In the genomic region with DNA sequence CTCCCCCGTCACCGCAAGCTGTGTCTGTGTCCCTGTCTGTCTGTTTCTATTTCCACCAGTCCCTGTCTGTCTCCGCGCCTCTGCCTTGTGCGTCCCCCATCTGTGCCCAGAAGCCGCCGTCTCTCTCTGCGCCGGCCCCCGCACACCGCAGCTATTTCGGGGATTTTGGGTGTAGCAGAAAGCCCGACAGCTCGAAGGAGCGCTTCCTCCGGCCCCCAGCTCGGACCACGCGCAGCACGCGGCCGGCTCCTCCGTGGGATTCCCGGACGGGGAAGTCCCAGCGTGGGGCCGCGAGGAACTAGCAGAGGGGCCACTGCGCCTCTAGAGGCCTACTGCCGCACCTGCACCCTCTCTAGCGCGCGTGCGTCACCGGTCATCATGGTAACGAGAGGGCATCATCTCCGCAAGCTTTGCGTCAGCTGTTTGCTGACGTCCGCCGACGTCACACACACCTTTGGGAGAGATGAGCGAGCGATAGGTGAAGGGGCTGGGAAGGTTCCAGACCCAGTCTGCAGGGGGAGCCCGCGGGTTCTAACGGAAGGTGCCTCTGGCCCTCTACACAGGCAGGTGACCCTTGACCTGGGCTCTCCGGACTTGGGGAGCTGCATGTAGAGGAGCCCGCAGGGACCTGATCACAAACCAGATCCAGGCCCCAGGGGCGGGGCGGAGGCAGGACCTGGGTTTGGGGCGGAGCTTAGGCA, we compare ENCODE assay signal across 8 mouse cellular contexts. TPM values are rescaled to one million over a fixed set of nuclear protein-coding genes. Genes with fewer than 3 reads are reported as not detected.
DNase-seq lines count a peak whose midpoint lies in the region; ATAC-seq and TF ChIP-seq lines count a peak whose summit lies in the region.

No protein-coding gene starts in this region.

- intact Hi-C loops in heart, postnatal 10 days (cut with DNase I), result no loop called here

- H3K9ac ChIP-seq in forebrain, embryonic 13.5 days, result peak overlapping the region; percentile 66
- H3K9ac ChIP-seq in liver, postnatal 0 days (replicated peaks), result peak overlapping the region; percentile 75
- H3K9ac ChIP-seq in neural tube, embryonic 13.5 days, result peak overlapping the region; percentile 74

- H3K36me3 ChIP-seq in forebrain, embryonic 13.5 days (ENCODE audit: poor library complexity, severe bottlenecking), result no peaks in the 10 kb centered on the region
- H3K36me3 ChIP-seq in liver, postnatal 0 days (replicated peaks; ENCODE audit: insufficient read depth, low read length), result no peaks in the 10 kb centered on the region
- H3K36me3 ChIP-seq in neural tube, embryonic 13.5 days, result no peaks in the 10 kb centered on the region

- peak overlapping the region; percentile 50 for H3K4me3 ChIP-seq in forebrain, embryonic 13.5 days
- H3K4me3 ChIP-seq in liver, postnatal 0 days (ENCODE audit: low read depth, low read length), result peak overlapping the region; percentile 59
- peak overlapping the region; percentile 49 for H3K4me3 ChIP-seq in neural tube, embryonic 13.5 days

- H3K4me2 ChIP-seq in forebrain, embryonic 13.5 days, result peak overlapping the region; percentile 69
- peak overlapping the region; percentile 96 for H3K4me2 ChIP-seq in liver, postnatal 0 days (ENCODE audit: low read depth, low read length)
- H3K4me2 ChIP-seq in neural tube, embryonic 13.5 days, result peak overlapping the region; percentile 67

- DNase-seq in CD8-positive naive resting alpha-beta T cell, adult 2 months (ENCODE audit: low read depth in 2 of 2, low spot score in 2 of 2), result peak; percentile 94 to 97
- DNase-seq in c-Kit-positive CD71-positive TER-119-positive erythroid progenitor cells, embryonic 14.5 days (ENCODE audit: low spot score), result peak; percentile 79
- peak; percentile 91 to 94 for DNase-seq in heart, postnatal 10 days
- DNase-seq in layer of hippocampus, adult 11-12 months (ENCODE audit: low spot score), result peak; percentile 92
- peak; percentile 91 for DNase-seq in liver, postnatal 0 days
- peak; percentile 92 for DNase-seq in telencephalon, adult 2 months (ENCODE audit: low read depth, low spot score)

- peak; percentile 93 for TF ChIP-seq CTCF in liver, postnatal 0 days (IDR thresholded peaks at IDR 0.05; ENCODE audit: low read depth)

- no peak overlapping the region for H3K27ac ChIP-seq in forebrain, embryonic 13.5 days
- no peak overlapping the region for H3K27ac ChIP-seq in liver, postnatal 0 days (ENCODE audit: low read depth)
- H3K27ac ChIP-seq in neural tube, embryonic 13.5 days (replicated peaks), result no peak overlapping the region

- no peaks in the 10 kb centered on the region for H3K9me3 ChIP-seq in forebrain, embryonic 13.5 days (replicated peaks)
- H3K9me3 ChIP-seq in liver, postnatal 0 days (ENCODE audit: low read length), result no peaks in the 10 kb centered on the region
- H3K9me3 ChIP-seq in neural tube, embryonic 13.5 days, result no peaks in the 10 kb centered on the region

- H3K27me3 ChIP-seq in forebrain, embryonic 13.5 days, result peaks cover 52% of the 10 kb centered on the region
- H3K27me3 ChIP-seq in liver, postnatal 0 days (ENCODE audit: insufficient read depth, low read length), result peaks cover 38% of the 10 kb centered on the region
- H3K27me3 ChIP-seq in neural tube, embryonic 13.5 days, result peaks cover 49% of the 10 kb centered on the region

- TF ChIP-seq EP300 in liver, postnatal 0 days (IDR thresholded peaks at IDR 0.05; ENCODE audit: low read depth), result no peak

- ATAC-seq in forebrain, embryonic 13.5 days, result peak; percentile 56
- peak; percentile 83 for ATAC-seq in liver, postnatal 0 days
- peak; percentile 69 for ATAC-seq in neural tube, embryonic 13.5 days (ENCODE audit: low read depth)

- H3K4me1 ChIP-seq in forebrain, embryonic 13.5 days, result peaks cover 26% of the 10 kb centered on the region
- peaks cover 25% of the 10 kb centered on the region for H3K4me1 ChIP-seq in liver, postnatal 0 days (ENCODE audit: insufficient read depth)
- peaks cover 33% of the 10 kb centered on the region for H3K4me1 ChIP-seq in neural tube, embryonic 13.5 days (replicated peaks)

- WGBS in forebrain, embryonic 13.5 days, result 1% methylated on average over 52 of the region's 52 CpGs
- 1% methylated on average over 52 of the region's 52 CpGs for WGBS in liver, postnatal 0 days (ENCODE audit: insufficient replicate concordance)
- under 1% methylated on average over 52 of the region's 52 CpGs for WGBS in neural tube, embryonic 13.5 days

RNA-seq across cellular contexts. Expression of a gene that starts 4.2 kb away (rescaled TPM):
- polyA plus RNA-seq in forebrain, embryonic 13.5 days (2015; fragmentation: Nextera tagmentation; extraction: Ambion mirVana), result 15.7 TPM in 2 replicates
- total RNA-seq in heart, postnatal 10 days (2021), result 10 to 100 TPM; 21.3 to 28.2 TPM
- 1.4 and 1.5 TPM in 2 replicates for polyA plus RNA-seq in liver, postnatal 0 days (2015; fragmentation: Nextera tagmentation; extraction: Ambion mirVana)
- 17.5 and 18.9 TPM in 2 replicates for polyA plus RNA-seq in neural tube, embryonic 13.5 days (2015; fragmentation: Nextera tagmentation; extraction: Ambion mirVana)

RNA-seq across cellular contexts. Expression of a gene that starts 11.6 kb away (rescaled TPM):
- 229 and 232 TPM in 2 replicates for polyA plus RNA-seq in forebrain, embryonic 13.5 days (2015; fragmentation: Nextera tagmentation; extraction: Ambion mirVana)
- 100 to 1,000 TPM; 167 to 169 TPM for total RNA-seq in heart, postnatal 10 days (2021)
- 81.1 and 84.1 TPM in 2 replicates for polyA plus RNA-seq in liver, postnatal 0 days (2015; fragmentation: Nextera tagmentation; extraction: Ambion mirVana)
- polyA plus RNA-seq in neural tube, embryonic 13.5 days (2015; fragmentation: Nextera tagmentation; extraction: Ambion mirVana), result 228 and 273 TPM in 2 replicates

RNA-seq across cellular contexts. Expression of a gene that starts 30.3 kb away (rescaled TPM):
- polyA plus RNA-seq in forebrain, embryonic 13.5 days (2015; fragmentation: Nextera tagmentation; extraction: Ambion mirVana), result 9.1 and 11.3 TPM in 2 replicates
- 1 to 10 TPM; 8.9 to 9.5 TPM for total RNA-seq in heart, postnatal 10 days (2021)
- polyA plus RNA-seq in liver, postnatal 0 days (2015; fragmentation: Nextera tagmentation; extraction: Ambion mirVana), result 4.5 and 5.4 TPM in 2 replicates
- 11.7 TPM in 2 replicates for polyA plus RNA-seq in neural tube, embryonic 13.5 days (2015; fragmentation: Nextera tagmentation; extraction: Ambion mirVana)
